Mouse (Mus musculus) layer of hippocampus, adult 6 months (tissue): ENCODE measurements around the gene Slc27a5. TPM values are rescaled to one million over a fixed set of nuclear protein-coding genes. Genes with fewer than 3 reads are reported as not detected.

Experiments
- long read RNA-seq, 2 experiments: library from polyadenylated mRNA; unstranded; transcript quantifications; one replicate each; pipeline ENCODE4 v2.0.0; 2019 to 2020
- polyA plus RNA-seq: library from polyadenylated mRNA; unstranded; fragments of <200 nt; fragmentation: Nextera tagmentation; gene quantifications from 2 replicates; pipeline ENCODE4 v1.2.3, GENCODE M21; 2021

The Slc27a5 gene
- polyA plus RNA-seq: 0.06 TPM in 1 of 2 replicates, not detected in the other
- long read RNA-seq, experiment 1: 0 reads
- long read RNA-seq, experiment 2, partial matches to known transcripts: 0 of 1 reads
- long read RNA-seq, experiment 2, other reads (novel, unspliced or antisense): 1 of 1 reads

DNA sequence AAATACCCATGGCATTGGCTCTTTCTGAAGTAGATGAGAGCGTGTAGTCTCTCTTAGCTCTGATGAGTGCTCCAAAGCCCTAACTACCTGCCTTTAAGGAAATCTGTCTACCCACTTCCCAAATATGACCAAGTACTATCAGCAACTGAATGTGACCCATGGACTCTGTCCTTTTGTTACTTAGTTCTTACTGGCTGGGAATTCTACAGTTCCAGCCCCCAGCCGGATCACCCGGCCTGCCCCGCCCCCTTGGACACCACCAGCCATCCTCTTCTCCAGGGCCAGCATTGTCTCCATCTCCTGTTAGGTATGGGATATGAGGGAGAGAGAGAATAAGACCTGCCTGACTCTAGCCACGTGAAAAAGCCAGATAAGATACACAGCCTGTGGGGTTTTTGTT lies at the start of gene Slc27a5:
Gene Slc27a5, minus strand, starts transcription at position 140 of the 400 bp plus-strand sequence.

DNA sequence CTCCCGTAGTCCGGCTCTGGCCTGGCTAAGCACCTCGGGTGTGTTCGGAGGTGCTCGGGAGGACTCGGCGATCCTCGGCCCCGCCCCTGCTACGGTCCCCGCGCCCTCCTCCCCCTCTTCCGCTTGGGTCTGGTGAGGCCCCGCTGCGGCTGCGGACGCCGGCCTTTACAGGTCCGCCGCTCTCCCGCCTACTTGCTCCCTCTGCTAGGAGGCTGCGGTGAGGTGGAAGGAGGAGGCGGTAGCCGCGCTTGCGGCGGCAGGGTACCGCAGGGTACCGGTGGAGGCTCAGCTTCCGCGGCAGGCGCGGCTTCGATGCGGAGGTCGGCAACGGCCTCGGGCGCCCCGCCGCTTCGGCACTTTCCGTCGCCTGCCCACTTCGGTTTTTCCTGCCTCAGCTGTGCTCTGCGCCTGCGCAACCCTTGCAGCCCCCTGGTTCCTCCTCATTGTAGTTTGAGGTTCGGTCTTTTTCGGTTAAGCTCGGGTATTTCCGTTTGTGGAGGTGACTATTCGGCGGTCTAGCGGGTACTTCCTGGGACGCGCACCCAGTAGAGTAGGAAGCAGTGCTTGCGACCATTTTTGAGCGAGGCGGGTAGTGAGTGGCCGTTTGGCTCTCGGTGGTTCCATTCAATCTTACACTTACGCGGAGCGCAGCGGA lies 40.0 kb upstream of the Slc27a5 start, which contains the start of gene Ube2m:
Gene Ube2m, minus strand, starts transcription at position 375 of the 655 bp plus-strand sequence.

DNA sequence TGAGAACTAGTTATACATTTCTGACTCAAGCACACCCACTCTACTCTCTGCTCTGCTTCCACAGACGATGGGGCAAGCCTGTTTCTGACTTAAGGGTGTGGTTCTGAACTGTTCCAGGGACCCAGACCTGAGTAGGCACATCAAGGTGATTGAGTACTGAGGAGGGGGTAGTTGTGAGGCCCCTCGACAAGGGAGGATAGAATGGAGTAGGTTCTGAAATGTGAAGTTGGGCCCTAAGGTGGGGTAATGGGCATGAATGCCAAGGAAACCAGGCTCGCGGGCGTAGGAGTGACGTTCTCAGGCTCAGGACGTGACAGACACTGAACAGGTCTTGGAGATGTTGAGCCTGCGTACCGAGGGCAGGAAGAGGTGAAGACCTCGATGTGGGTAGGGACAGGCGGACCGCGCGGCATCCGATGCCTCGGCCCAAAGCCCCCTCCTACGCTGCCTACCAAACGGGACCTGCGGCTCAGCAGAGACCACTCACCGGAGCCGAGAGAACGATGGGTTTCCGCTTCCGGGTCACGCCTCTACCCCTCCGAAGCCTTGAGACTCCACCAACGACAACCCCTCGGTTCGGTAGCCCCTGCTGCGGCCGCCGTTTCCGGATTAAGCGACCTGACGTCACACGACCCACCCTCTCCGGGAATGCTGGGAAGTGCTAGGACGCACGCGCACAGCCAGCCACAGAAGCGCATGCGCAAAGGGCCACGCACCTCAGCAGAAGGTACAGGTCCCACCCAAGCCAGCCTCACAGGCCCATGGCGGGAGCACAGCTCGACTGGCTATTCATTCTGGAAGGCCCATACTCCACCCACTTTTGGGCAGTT lies 36.4 kb upstream of the Slc27a5 start, which contains the start of gene Chmp2a:
Gene Chmp2a, minus strand, starts transcription at position 660 of the 830 bp plus-strand sequence.

DNA sequence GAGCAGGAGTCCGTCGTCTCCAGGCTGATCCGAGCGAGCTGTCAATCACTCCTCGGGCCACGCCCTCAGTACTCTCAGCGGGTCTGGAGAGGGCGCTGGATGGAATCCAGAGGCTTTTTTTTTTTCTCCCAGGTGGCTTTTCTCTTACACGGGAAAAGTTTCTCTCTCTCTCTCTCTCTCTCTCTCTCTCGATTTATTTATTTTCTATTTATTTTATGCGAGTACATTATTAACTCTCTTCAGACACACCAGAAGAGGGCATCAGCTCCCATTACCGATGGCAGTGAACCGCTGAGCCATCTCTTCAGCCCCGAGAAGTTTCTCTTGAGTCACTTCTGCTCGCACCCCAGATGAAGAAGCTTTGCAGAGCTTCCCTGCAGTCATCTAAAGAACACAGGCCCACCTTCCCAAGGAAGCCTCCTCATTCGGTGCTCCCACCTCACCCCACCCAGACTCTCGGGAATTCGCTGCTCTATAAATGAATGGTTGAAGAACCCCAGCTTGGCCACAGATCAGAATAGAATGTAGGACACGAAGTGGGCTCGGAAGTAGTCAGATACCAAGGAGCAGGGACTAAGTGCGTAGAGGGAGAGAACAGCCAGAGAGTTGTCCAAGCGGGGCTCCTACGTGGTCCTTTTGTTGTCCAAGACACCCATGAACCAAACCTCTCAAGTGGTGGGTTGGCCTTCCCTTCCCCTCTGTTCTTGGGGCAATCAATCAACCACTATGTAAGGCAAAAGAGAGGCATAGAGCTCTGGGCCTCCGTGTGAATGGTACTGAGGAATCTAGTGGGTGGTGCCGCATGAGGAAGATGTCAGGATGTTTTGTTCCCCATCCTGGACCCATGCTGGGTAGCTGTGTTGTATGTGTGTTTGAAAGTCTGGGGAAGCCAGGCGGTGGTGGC lies 12.3 kb upstream of the Slc27a5 start, which contains the start of gene Zbtb45:
Gene Zbtb45, minus strand, starts transcription at position 30 of the 904 bp plus-strand sequence.

DNA sequence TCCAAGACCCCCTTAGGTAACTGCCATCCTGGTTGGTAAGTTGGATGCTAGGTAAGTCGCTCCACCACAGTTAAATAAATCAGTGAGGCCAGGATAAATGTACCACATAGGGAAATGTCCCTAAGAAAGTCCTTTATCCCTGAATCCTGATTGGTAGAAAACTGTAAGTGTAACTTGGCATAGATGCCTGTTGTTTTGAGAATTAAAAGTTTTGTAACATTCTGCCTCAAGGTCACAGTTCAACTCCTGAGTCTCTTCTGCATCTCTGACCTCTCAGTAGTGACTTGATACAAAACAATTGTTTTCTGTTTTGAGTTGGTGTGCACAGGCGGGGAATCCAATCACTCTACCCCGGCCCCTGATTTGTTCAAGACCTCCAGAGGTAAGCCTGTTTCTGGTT lies 859 bp upstream of the Slc27a5 start, which contains the start of gene Trim28:
Gene Trim28, plus strand, starts transcription at position 264 of the 400 bp plus-strand sequence.

DNA sequence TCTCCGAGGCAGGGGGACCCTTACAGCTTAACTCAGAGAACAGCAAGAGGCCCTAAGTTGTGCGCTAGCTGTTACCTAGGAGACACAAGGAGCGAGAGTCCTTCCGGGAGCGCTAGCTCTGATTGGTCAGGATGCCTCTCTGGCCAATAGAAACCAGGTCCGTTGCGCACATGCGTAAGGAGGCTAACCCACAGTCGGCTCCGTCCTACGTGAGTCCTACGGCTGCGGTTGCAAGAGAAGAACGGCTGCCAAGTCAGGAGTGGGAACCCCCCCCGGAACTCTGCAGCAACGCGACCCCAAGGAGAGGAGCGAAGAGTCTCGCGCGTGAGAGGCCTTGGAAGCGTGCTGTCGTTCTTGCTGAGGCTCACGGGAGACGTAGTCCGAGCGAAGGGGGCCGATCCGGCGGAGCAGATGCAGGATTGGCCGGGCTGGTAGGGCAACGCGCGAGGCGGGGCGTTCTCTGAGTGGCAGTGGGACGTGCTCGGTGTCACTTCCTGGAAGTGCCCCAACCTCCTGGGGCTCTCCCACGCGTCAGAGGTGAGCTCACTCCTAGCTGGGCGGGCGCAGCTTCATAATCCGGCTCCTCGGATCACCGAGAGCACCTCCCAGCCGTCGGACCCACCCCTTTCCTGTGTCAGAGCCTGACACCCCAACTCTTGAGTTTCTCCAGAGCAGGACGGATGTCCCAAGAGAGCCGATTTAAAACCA lies 20.2 kb downstream of the Slc27a5 start, which contains the start of gene Zfp446:
Gene Zfp446, plus strand, starts transcription at position 167 of the 708 bp plus-strand sequence.

DNA sequence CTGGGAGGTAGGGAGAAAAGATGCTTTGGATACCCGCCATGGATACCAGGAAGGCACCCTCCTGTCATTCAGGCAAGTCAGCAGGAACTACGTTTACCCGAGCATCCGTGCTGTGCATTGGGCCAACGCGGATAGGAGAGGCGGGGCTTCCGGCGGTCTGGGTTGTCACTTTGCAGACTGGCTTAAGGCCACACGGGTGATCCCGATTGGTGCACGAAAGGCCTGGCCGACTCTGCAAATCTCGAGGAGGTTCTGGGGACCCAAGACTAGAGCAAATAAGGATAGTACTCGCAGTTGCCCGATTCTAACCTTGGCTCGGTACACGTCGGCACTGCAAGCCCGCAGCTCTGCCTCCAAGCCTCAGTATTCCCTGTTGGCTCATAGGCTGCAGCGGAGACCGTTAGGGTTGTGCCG lies 32.3 kb downstream of the Slc27a5 start, which contains the start of gene Zfp324:
Gene Zfp324, plus strand, starts transcription at position 161 of the 414 bp plus-strand sequence.

Other genes with a start within 250 kb of the Slc27a5 start
- 8.7 and 8.8 TPM in 2 replicates for gene Zscan18, start 194.6 kb downstream of the Slc27a5 start, polyA plus RNA-seq
- 7.9 and 9.7 TPM in 2 replicates for gene Zfp329, start 179.3 kb downstream of the Slc27a5 start, polyA plus RNA-seq
- 8.4 and 8.5 TPM in 2 replicates for gene Zfp110, start 163.4 kb downstream of the Slc27a5 start, polyA plus RNA-seq
- gene Zfp128, start 117.0 kb downstream of the Slc27a5 start, polyA plus RNA-seq: 3.5 TPM in 2 replicates
- gene Zscan22, start 100.4 kb downstream of the Slc27a5 start, polyA plus RNA-seq: 11.5 and 11.8 TPM in 2 replicates
- gene Rps5, start 75.9 kb downstream of the Slc27a5 start, polyA plus RNA-seq: 627 and 629 TPM in 2 replicates
- 0.39 TPM in 2 replicates for gene Rnf225, start 70.8 kb downstream of the Slc27a5 start, polyA plus RNA-seq
- 2.2 TPM in 2 replicates for gene Zfp324, start 32.4 kb downstream of the Slc27a5 start, polyA plus RNA-seq
- gene Zfp446, start 20.3 kb downstream of the Slc27a5 start, polyA plus RNA-seq: 3.7 and 4.2 TPM in 2 replicates
- 83.4 and 85.0 TPM in 2 replicates for gene Trim28, start 922 bp upstream of the Slc27a5 start, polyA plus RNA-seq
- 8.1 and 9.6 TPM in 2 replicates for gene Zbtb45, start 11.8 kb upstream of the Slc27a5 start, polyA plus RNA-seq
- 316 and 338 TPM in 2 replicates for gene Chmp2a, start 36.6 kb upstream of the Slc27a5 start, polyA plus RNA-seq
- gene Ube2m, start 40.1 kb upstream of the Slc27a5 start, polyA plus RNA-seq: 23.7 and 27.4 TPM in 2 replicates
- gene Mzf1, start 56.6 kb upstream of the Slc27a5 start, polyA plus RNA-seq: 6.5 and 7.3 TPM in 2 replicates
- not detected in 2 replicates for gene Vmn1r85, start 97.0 kb upstream of the Slc27a5 start, polyA plus RNA-seq
- not detected in 2 replicates for gene Vmn1r86, start 121.7 kb upstream of the Slc27a5 start, polyA plus RNA-seq
- gene Vmn1r87, start 142.0 kb upstream of the Slc27a5 start, polyA plus RNA-seq: not detected in 2 replicates
- gene Vmn1r88, start 161.4 kb upstream of the Slc27a5 start, polyA plus RNA-seq: not detected in 2 replicates
- gene Vmn1r89, start 214.8 kb upstream of the Slc27a5 start, polyA plus RNA-seq: not detected in 2 replicates